Mouse (Mus musculus): ENCODE measurements around the gene Galk2. TPM values are rescaled to one million over a fixed set of nuclear protein-coding genes. Genes with fewer than 3 reads are reported as not detected.

The Galk2 gene
- total RNA-seq, 2 experiments from 2014 or later, result 10.1 to 10.9 TPM

Other genes starting within 250 kb of the Galk2 start
- 1 to 10 TPM; 1.4 to 1.8 TPM for gene Cep152, start 234.0 kb upstream of the Galk2 start, total RNA-seq (2021)
- 10 to 100 TPM; 51.3 to 55.2 TPM for gene Eid1, start 186.0 kb upstream of the Galk2 start, total RNA-seq (2021)
- under 1 TPM; 0.42 to 0.49 TPM for gene Shc4, start 135.0 kb upstream of the Galk2 start, total RNA-seq (2021)
- 10 to 100 TPM; 26.3 to 28.6 TPM for gene Secisbp2l, start 76.2 kb upstream of the Galk2 start, total RNA-seq (2021)
- 10 to 100 TPM; 86.9 to 87.0 TPM for gene Cops2, start within 50 bp of the Galk2 start, total RNA-seq (2021)
- 1 to 10 TPM; 1.5 to 1.7 TPM for gene Fgf7, start 175.5 kb downstream of the Galk2 start, total RNA-seq (2021)